Mouse (Mus musculus) skeletal muscle tissue, adult 2 months (tissue): ENCODE data around the gene Flot1.
"Not testable (repeated sequence)": the region's sequence is repeated elsewhere in the genome, so short reads cannot be mapped to it uniquely, and the experiment has no call there.

ENCODE experiments used
- DNase-seq: peaks from one replicate; pipeline ENCODE4 v3.0.0-alpha.2; 2012; ENCODE audit warnings: low read depth, low spot score

Flot1 gene

DNA sequence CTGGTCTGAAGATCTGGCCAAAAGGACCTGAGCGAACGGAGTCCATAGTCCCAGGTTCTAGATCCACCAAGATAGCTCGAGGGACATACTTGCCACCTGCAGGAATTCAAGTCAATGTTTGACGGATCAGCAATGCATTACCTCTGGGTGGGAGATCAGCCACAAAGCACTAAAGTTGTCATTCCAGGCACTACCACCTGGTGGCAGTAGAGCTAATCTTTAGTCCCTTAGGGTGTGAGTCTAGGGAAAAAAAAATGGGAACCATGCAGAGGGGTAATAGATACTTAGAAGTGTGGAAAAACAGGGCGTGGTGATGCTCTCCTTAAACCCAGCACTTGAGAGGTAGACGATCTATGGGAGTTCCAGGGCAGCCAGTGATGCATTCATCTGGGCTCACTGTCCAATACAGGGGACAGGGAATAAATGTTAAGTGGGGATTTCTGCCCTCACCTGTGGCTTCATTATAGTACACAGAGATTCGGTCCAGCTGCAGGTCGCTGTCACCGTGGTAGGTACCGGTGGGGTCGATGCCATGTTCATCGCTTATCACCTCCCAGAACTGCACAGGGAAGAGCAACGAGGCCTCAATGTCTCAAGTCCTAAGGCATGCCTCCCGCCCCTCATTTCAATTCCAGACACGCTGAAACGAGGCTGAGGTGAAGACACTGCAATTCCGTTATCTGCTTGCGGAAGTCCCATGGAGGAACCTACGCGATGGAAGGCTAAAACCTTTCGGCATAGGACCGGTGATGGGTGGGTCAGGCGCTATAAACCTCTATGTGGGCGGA, 13.3 kb downstream of the Flot1 start:
- DNase-seq = peak; percentile 80

DNA sequence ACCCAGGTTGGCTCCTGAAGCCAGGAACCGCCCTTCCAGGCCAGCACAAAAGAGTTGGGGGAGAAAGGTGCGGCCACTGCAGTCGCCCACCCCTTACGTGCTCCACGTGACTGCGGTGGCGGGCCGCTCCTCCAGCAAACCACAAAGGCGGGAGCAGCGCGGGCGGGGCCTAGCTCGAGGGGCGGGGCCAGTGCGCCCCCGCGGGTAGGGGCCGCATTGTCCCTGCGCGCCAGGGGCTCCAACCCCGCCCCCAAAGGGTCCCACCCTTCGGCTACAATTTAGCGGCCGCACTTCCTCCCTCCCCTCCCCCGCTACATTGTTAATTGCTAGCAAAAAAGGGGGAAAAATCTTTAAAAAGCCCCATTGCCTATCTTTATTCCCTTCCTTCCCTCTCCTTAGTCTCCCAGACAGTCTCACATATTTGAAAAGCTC, 14.0 kb downstream of the Flot1 start:
- DNase-seq = no peak

DNA sequence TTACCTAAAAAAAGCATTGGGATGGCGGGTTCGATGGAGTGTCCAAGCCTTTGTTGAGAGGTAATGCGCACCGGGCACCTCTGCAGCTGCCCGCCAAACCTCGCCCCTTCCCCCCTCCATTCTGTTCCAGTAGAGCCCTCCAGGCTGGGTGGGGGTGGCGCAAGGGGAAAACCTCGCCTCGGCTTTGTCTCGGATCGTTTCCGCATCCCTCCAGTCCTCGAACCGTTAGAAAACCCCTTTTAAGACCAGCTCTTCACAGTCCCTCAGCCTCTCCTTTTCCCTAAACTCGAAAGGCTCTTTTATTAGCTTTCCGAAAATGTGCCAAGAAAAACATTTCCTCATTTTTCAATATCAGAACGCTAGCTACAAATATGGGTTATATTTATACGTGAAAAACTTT, 14.5 kb downstream of the Flot1 start:
- no peak for DNase-seq

- DNase-seq = peak; percentile 93
These were observed 15.1 kb downstream of the Flot1 start, which contains the start of gene Tubb5 for GRCm38 (mm10) chr17:35838122-35838544. Gene Tubb5, minus strand, starts transcription at chr17:35838306.

DNA sequence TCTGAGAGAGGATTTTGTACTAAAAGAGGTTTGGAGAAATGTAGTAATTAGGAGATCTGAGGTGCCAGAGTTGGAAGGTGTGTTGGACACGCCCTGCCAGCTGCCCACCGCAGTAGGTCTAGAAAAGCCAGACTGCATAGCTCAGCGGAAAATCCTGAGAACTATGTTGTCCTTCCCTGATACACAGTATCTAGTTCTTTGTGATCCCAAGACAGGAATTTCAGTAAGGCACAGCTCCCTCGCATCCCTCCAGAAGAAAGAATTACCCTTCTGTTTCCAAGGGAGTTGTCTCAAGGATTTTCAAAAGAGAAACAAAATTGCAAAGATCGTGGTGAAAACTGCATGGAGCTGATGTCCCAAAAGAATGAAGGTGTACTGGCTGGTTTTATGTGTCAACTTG, 15.5 kb downstream of the Flot1 start:
- DNase-seq = no peak

DNA sequence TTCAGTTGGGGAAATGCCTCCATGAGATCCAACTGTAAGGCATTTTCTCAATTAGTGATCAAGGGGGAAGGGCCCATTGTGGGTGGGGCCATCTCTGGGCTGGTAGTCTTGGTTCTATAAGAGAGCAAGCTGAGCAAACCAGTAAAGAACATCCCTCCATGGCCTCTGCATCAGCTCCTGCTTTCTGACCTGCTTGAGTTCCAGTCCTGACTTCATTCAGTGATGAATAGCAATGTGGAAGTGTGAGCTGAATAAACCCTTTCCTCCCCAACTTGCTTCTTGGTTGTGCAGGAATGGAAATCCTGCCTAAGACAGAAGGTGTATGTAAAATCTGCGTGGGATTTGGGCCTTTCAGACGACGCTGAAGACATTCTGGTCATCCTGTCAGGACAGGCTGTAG, 16.0 kb downstream of the Flot1 start:
- DNase-seq = not testable (repeated sequence)

GRCm38 (mm10) chr17:35840561-35840960, 17.5 kb downstream of the Flot1 start:
- DNase-seq = no peak

DNA sequence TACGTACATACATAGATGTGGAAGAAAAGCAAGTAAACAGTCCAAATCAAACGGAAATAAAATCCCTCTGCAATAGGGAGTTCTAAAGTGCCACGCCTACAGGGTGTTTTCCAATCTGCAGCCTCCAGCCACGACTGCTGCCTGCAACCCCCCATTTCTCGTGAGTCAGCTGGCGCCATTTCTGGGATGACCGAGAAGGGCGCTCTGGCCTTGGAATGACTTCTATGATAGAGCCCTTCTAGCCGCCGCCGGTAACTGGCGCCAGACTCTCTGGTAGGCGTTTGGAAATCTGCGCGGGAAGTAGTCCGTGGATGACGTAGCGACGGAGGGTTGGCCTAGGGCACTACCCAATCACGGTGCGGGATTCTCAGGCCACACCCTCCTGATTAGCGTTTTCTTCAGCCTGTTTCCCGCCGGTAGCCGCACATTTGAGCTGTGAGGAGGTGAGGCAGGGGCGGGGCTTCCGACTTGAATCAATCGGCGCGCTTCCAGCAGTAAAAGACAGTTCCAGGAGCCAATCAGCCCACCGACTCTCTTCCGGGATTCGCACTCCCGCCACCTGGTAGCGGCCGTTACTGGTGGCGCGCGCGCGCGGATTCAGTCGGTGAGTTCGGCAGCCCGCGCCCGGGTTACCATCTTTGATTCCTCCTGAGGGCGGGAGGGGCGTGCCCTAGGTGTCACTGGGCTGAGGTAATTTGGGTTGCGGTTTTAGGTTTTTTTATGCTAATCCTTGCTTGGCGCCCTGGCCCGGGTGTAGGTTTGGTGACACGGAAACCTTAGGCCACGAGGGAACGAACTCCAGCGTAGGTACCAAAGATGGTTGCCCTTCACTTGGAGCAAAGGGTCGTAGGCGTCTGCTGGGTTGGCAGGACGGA, 18.3 kb downstream of the Flot1 start, which contains the start of gene Mdc1:
TSS of gene Mdc1 (plus strand) at position 440 of the 875 bp plus-strand sequence.
- peak; percentile 99 for DNase-seq

DNA sequence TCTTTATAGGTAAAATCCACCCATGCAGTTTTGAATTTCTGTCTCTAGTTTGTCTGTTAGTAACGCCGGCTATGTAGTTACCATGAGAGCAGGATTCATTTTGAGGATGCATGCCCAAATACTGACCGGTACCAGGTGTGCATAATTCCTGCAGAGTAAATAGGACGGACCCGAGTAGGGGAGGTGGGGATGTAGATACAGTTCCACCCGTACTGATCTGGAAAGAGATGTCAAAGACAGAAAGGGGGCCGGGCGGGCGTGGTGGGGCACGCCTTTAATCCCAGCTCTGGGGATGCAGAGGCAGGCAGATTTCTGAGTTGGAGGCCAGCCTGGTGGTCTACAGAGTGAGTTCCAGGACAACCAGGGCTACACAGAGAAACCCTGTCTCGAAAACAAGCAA, 19.0 kb downstream of the Flot1 start:
- no peak for DNase-seq

DNA sequence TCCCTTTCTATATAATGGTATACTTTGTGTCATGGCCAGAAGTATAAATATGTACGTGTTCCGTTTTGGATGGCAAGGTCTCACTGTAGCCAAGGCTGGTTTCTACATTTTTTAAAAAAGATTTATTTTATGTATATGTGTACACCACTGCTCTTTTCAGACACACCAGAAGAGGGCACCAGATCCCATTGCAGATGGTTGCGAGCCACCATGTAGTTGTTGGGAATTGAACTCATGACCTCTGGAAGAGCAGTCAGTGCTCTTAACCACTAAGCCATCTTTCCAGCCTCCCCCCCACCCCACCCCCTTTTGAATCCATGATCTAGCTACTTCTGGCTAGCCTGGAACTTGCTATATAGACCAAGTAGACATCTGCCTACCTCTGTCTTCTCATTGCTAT, 20.5 kb downstream of the Flot1 start:
- DNase-seq = no peak

- DNase-seq = no peak
These were observed 25.1 kb downstream of the Flot1 start for GRCm38 (mm10) chr17:35848112-35848511.

GRCm38 (mm10) chr17:35850974-35851373, 27.9 kb downstream of the Flot1 start:
- no peak for DNase-seq

GRCm38 (mm10) chr17:35859371-35859770, 36.3 kb downstream of the Flot1 start:
- DNase-seq = no peak

DNA sequence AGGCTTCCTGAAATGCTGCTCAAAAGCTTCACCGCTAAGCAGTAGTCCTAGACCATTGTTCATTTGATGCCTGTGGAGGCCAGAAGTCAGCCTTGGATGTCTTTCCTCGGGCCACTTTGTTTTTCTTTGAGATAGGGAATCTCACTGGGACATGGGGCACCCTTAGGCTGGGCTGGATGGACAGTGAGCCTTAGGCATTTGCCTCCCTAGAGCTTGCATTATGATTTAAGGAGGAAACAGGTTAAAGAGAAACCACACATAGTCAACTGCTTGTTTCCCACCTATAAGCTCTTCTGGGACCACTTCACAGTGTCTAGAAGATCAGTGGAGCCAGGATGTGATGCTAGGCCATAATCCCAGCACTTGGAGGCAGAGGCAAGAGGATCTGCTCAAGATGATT, 36.8 kb downstream of the Flot1 start:
- no peak for DNase-seq

DNA sequence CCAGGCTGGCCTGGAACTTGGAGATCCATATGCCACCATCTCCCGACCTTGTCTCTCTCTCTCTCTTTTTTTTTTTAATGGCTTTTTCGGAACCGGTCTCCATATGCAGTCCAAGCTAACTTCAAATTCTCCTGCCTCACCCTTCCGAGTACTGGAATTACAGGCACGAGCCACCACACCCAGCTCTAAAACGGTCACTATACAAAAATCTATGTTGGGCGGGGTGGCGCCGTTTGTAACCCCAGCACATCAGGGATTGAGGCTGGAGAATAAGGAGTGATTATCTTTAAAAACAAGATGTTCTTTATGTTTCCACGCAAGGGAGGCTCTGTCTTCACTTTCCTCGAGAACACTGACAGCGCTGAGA, 37.8 kb downstream of the Flot1 start:
- no peak for DNase-seq

- peak; percentile 66 for DNase-seq
These were observed 38.3 kb downstream of the Flot1 start, which contains the start of gene Nrm for GRCm38 (mm10) chr17:35861198-35861857. Gene Nrm, plus strand, starts transcription at chr17:35861318.

DNA sequence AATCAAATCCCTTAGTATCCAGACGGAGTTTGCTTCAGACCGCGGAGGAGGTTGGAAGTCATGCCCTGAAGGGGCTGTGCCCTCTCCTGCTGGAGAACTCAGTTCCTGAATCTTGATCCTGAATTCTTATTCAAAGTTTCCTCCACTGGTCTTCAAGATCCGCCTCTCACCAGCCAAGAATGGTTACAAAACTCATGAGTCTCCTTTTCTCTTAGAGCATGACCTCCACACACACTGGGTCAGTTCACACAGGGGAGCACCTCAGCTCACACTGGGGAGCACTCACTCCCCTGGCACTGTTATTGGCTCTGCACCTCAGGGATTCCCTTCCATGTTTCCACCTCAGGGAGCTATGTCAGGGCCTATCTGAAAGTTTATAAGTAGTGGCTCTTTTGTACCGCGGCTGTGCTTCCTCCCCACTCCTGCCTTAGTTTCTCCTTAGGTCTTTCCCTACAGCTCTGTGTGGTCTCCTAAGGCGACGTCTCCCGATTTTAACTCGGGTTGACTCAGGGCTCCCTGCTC, 41.9 kb downstream of the Flot1 start:
- no peak for DNase-seq

GRCm38 (mm10) chr17:35865481-35866280, 42.7 kb downstream of the Flot1 start, which contains the start of gene Ppp1r18:
Gene Ppp1r18, plus strand, starts transcription at chr17:35865593.
- DNase-seq = peak; percentile 70

GRCm38 (mm10) chr17:35866281-35866831, 43.3 kb downstream of the Flot1 start:
- peak; percentile 54 for DNase-seq
